Mouse (Mus musculus) cortical plate, adult 2 months (tissue): ENCODE data around the gene Txnrd3. TPM values are rescaled to one million over a fixed set of nuclear protein-coding genes. Genes with fewer than 3 reads are reported as not detected.

Source experiments
- H3K27ac ChIP-seq: fragments of 200-500 bp; 2 replicates; pipeline ENCODE4 v1.5.1; 2012; ENCODE audit warnings: low read length, control low read depth, inconsistent platforms; ENCODE audit not compliant: insufficient read depth
- H3K4me1 ChIP-seq: fragments of 200-500 bp; 2 replicates; pipeline ENCODE4 v1.6.1; 2011; ENCODE audit warnings: low read length; ENCODE audit not compliant: control insufficient read depth, insufficient read depth
- H3K4me3 ChIP-seq: fragments of 200-500 bp; 2 replicates; pipeline ENCODE4 v1.5.1; 2011; ENCODE audit warnings: mild to moderate bottlenecking, low read length, control low read depth; ENCODE audit not compliant: insufficient read depth
- CTCF ChIP-seq: fragments of 200-500 bp; IDR thresholded peaks from 2 replicates; pipeline ENCODE4 v1.5.1; 2011; ENCODE audit warnings: mild to moderate bottlenecking, control low read depth, low read length; ENCODE audit not compliant: insufficient read depth; ENCODE audit errors: extremely low read depth
- POLR2A ChIP-seq: fragments of 200-500 bp; IDR thresholded peaks from 2 replicates; pipeline ENCODE4 v1.6.1; 2011; ENCODE audit warnings: mild to moderate bottlenecking, low read length, control low read depth; ENCODE audit not compliant: insufficient read depth; ENCODE audit errors: extremely low read depth
- polyA plus RNA-seq: library from polyadenylated mRNA; depleted of rRNA; stranded (reverse); fragments of >200 nt; gene quantifications from 2 replicates; pipeline ENCODE4 v1.2.3, GENCODE M21; 2012; rRNA removed

Txnrd3 gene
- polyA plus RNA-seq, 1 experiment = 3.2 TPM

DNA sequence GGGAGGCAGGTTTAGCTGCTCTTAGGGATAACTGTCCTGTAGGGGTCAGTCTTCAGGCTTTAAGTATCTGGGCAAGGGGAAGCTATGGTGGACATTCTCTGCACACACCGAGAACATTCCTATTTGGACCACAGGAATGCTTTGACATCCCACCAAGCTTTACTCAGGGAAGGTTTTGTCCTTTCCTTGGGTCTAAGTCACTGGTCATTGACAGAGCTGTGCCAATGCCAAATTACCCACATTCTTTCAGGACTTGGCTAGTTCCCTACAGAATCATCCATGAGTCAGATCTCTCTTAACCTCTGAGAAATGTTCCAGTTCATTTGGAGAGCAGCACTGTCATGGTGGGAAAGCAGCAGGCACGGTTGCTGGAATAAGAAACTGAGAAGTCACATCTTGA, 62.8 kb downstream of the Txnrd3 start:
- TF ChIP-seq CTCF (no peak), POLR2A (no peak)
- Histone ChIP-seq H3K4me3 (no peak overlapping the region), H3K4me1 (no peaks in the 10 kb centered on the region), H3K27ac (no peak overlapping the region)

DNA sequence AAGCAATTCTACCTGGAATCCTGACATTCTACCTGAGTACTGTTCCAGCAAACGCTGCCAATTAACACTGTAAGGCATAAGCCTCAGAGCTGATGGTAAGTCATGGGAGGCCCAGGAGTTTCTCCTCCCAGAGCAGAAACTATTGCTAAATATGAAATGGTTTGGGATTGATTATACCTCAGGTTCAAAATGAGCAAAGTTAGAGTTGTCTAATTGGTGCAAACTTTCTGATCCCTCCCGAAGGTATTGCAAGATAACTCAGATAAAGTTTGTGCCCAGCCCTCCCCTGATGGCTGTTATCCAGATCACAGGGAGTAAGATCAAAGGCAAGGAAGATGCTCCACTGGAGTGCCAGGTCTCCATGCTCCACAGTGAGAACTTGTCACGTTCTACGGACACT, 63.5 kb downstream of the Txnrd3 start, which contains the start of gene Vmn1r40:
Vmn1r40 (plus strand) TSS at position 301 of the 400 bp plus-strand sequence.
- no peak within 1 kb of the TSS for H3K27ac ChIP-seq
- H3K4me3 ChIP-seq = no peak within 1 kb of the TSS
- TF ChIP-seq POLR2A (no peak), CTCF (no peak)
- no peaks in the 10 kb centered on the region for H3K4me1 ChIP-seq

- H3K4me3 ChIP-seq = no peak overlapping the region
- TF ChIP-seq CTCF (no peak), POLR2A (no peak)
- no peaks in the 10 kb centered on the region for H3K4me1 ChIP-seq
- H3K27ac ChIP-seq = no peak overlapping the region
These were observed 74.3 kb downstream of the Txnrd3 start for GRCm38 (mm10) chr6:89718051-89718450.

Other genes starting within 250 kb of the Txnrd3 start
- gene Chchd6, start 48.3 kb upstream of the Txnrd3 start, polyA plus RNA-seq = 142 and 167 TPM in 2 replicates
- not detected in 2 replicates for gene Vmn1r40, start 63.6 kb downstream of the Txnrd3 start, polyA plus RNA-seq
- gene Vmn1r41, start 96.8 kb downstream of the Txnrd3 start, polyA plus RNA-seq = not detected in 2 replicates
- not detected in 2 replicates for gene Vmn1r42, start 232.4 kb downstream of the Txnrd3 start, polyA plus RNA-seq
- gene Vmn1r43, start 232.4 kb downstream of the Txnrd3 start, polyA plus RNA-seq = not detected in 2 replicates
- not detected in 2 replicates for gene Vmn1r44, start 239.7 kb downstream of the Txnrd3 start, polyA plus RNA-seq